Mouse (Mus musculus) heart, adult 2 months (tissue): ENCODE data around the gene Tyk2. TPM values are rescaled to one million over a fixed set of nuclear protein-coding genes. Genes with fewer than 3 reads are reported as not detected.
A peak's percentile ranks its signal among the peaks of the same experiment; 100 is the strongest.

Experiments
- DNase-seq, 2 experiments: peaks; one replicate each; pipeline ENCODE4 v3.0.0; 2021
- H3K27ac ChIP-seq: fragments of 200-600 bp; 2 replicates; pipeline ENCODE4 v1.8.1; 2022
- H3K27me3 ChIP-seq: fragments of 200-500 bp; 2 replicates; pipeline ENCODE4 v1.6.1; 2012; ENCODE audit warnings: mild to moderate bottlenecking, low read length, inconsistent platforms, mixed read lengths; ENCODE audit not compliant: control insufficient read depth, insufficient read depth
- H3K36me3 ChIP-seq: fragments of 200-500 bp; 2 replicates; pipeline ENCODE4 v1.6.1; 2012; ENCODE audit warnings: low read length, inconsistent platforms; ENCODE audit not compliant: control insufficient read depth, insufficient read depth
- H3K4me1 ChIP-seq: fragments of 200-500 bp; 2 replicates; pipeline ENCODE4 v1.6.1; 2011; ENCODE audit warnings: low read length; ENCODE audit not compliant: control insufficient read depth, insufficient read depth
- H3K4me3 ChIP-seq: fragments of 200-600 bp; 2 replicates; pipeline ENCODE4 v1.8.1; 2022
- H3K79me2 ChIP-seq: fragments of 200-500 bp; replicated peaks from 2 replicates; pipeline ENCODE4 v1.6.1; 2012; ENCODE audit warnings: mild to moderate bottlenecking, inconsistent platforms, low read length, moderate library complexity, mixed read lengths; ENCODE audit not compliant: control insufficient read depth, insufficient read depth
- H3K9ac ChIP-seq: fragments of 200-500 bp; 2 replicates; pipeline ENCODE4 v1.6.1; 2012; ENCODE audit warnings: low read depth, mild to moderate bottlenecking, control low read depth, inconsistent platforms, low read length, mixed read lengths
- CTCF ChIP-seq: fragments of 200-600 bp; IDR thresholded peaks from 2 replicates; pipeline ENCODE4 v1.8.1; 2022; ENCODE audit warnings: antibody characterized with exemption, mild to moderate bottlenecking, moderate library complexity
- EP300 ChIP-seq: fragments of 200-500 bp; IDR thresholded peaks from 2 replicates; pipeline ENCODE4 v1.6.1; 2011; ENCODE audit warnings: low read depth, low read length, control low read depth; ENCODE audit not compliant: insufficient read depth
- POLR2A ChIP-seq: fragments of 200-500 bp; IDR thresholded peaks from 2 replicates; pipeline ENCODE4 v1.6.1; 2011; ENCODE audit warnings: mild to moderate bottlenecking, low read depth, low read length, control low read depth; ENCODE audit not compliant: insufficient read depth
- WGBS: fragments of 180-500 bp; shearing (Covaris S2); methylation state at CpG from one replicate; pipeline ENCODE4 v1.1.7; 2018; 5-methylcytosine and 5-hydroxymethylcytosine counted together
- intact Hi-C: fragments of 180-260 bp; cut with DNase I; formaldehyde crosslinking; loops from one replicate; pipeline ENCODE4 v1.15.1; 2025
- polyA plus RNA-seq: library from polyadenylated mRNA; depleted of rRNA; stranded (reverse); fragments of >200 nt; gene quantifications from 2 replicates; pipeline ENCODE4 v1.2.3, GENCODE M21; 2012
- total RNA-seq, 2 experiments: library from RNA; stranded (reverse); gene quantifications; 2 replicates each; pipeline ENCODE4 v1.2.3; 2021

Tyk2 gene
- total and polyA plus RNA-seq, 3 experiments, result 7.3 to 13.5 (median 8.1) TPM

DNA sequence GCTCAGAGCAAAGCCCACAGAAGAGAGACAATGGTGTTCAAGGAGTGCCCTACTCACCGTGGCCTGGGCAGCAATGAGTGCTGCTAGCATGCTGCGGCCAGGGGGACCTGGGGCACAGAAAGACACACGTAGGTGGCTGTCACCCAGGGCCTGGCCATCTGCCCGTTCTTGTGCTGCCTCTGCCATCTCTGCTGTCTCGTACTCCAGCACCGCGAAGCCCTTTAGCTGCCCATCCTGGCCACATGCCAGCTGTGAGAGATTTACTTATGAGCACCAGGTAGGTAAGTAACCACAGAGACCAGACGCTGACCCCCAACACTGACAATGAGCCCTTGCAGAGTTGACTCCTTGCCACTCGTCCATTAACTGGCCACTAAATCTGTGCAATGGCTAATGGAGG, 49.9 kb downstream of the Tyk2 start:
- Histone ChIP-seq H3K4me1 (no peaks in the 10 kb centered on the region), H3K36me3 (peaks cover 3% of the 10 kb centered on the region), H3K27me3 (no peaks in the 10 kb centered on the region), H3K9ac (no peak overlapping the region), H3K4me3 (no peak overlapping the region), H3K27ac (no peak overlapping the region), H3K79me2 (0 out of 2 replicates have a peak, but pooled peaks cover 1% of the 10 kb centered on the region)
- DNase-seq, result no peak
- WGBS, result 76% methylated on average over 9 of the region's 9 CpGs
- no peak for TF ChIP-seq CTCF
- no peak for TF ChIP-seq EP300
- no peak for TF ChIP-seq POLR2A
- intact Hi-C loops, result no loop called here

DNA sequence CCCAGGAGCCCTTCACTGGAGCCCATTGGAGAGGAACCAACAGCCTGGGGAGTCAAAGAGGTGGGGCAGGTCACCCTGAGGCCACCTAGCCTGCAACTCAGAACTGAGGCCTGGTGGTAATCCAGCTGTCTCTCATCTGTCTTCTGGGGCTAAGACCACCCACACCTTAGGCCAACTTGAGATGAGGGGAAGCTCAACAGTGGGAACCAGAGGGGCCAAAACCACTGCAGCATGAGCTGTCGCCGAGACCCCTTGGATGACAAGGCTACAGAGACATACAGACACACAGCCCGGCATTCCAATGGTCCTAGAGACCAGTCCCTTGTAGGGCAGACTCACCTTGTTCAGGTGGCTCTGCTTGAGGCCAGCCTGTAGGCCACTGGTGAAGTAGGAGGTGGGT, 55.4 kb downstream of the Tyk2 start:
- Histone ChIP-seq H3K27ac (no peak overlapping the region), H3K36me3 (no peaks in the 10 kb centered on the region), H3K4me1 (peaks cover 5% of the 10 kb centered on the region), H3K4me3 (no peak overlapping the region), H3K9ac (no peak overlapping the region), H3K27me3 (no peaks in the 10 kb centered on the region), H3K79me2 (peaks cover 2% of the 10 kb centered on the region; the same call in 1 of the 2 replicates)
- intact Hi-C loops, result no loop called here
- TF ChIP-seq CTCF (no peak), POLR2A (no peak), EP300 (no peak)
- no peak for DNase-seq
- 97% methylated on average over 3 of the region's 3 CpGs for WGBS

DNA sequence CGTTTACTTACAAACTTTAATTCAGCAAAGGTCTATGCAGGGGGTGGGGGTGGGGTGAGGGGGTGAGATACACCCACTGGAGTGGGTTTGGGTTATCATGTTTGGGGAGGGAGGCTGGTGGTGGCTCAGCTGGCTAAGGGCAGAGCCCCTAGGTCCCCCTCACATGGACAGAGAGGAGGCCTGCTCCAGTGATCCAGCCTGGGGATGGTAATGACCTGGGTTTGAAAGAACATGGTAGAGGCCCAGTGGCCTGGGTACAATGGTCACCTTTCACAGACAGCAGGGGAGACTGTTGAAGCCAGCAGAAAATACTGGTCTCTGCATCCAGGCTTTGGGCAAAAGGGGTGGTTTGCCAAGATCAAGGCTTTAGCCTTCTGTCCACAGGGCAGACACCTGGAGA, 56.9 kb downstream of the Tyk2 start:
- H3K4me3 ChIP-seq, result no peak overlapping the region
- 83% methylated on average over 1 of the region's 1 CpGs for WGBS
- H3K36me3 ChIP-seq, result no peaks in the 10 kb centered on the region
- no peak overlapping the region for H3K27ac ChIP-seq
- intact Hi-C loops, result loop anchor here (1.0 to 5.0 kb wide), 2 partner anchors 15 to 42 kb away; partner anchors contain the start of gene Icam5
- DNase-seq, result no peak
- no peak overlapping the region for H3K9ac ChIP-seq
- H3K4me1 ChIP-seq, result peaks cover 5% of the 10 kb centered on the region
- H3K79me2 ChIP-seq, result peaks cover 2% of the 10 kb centered on the region; the same call in 1 of the 2 replicates
- TF ChIP-seq POLR2A (no peak), EP300 (no peak), CTCF (no peak)
- H3K27me3 ChIP-seq, result no peaks in the 10 kb centered on the region

DNA sequence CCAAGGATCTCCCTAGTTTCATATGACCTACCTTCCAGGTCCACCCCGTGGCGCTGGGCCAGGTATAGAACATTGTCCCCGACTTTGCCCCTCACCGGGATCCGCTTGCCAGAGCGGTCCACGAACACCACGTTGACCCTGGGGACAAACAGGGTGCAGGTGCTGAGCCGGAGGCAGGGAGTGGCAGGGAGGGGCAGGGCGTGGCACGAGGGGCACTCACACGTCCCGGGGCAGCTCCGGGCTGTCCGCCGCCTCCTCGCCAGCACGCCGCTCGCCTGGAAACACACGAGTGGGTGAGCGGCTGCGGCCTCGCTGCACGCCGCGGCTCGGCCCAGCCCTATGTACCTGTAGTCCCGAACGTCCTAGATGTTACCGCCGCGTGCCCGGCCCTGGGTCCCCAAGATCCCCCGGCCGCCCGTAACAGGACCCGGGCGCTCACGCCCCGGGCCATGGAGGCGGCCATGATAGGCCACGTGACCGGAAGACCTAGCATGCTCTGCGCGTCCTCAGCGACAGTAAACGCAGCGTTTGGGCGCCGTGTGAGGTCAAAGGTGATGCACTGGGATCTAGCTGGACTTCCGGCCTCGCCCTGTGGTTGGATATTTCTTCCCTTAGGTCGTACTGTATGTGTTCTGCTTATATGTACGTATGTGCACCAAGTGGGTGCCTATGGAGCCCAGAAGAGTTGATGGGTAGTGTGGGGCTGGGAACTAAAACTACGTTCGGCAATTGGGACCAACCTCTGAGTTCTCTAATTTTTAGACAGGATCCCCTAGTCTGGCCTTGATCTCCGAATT, 57.8 kb downstream of the Tyk2 start, which contains the start of the genes Gm49373 and Fdx1l:
Gene Gm49373, minus strand, starts transcription at position 53 of the 797 bp plus-strand sequence.
Gene Fdx1l, minus strand, starts transcription at position 571 of the 797 bp plus-strand sequence.
- Histone ChIP-seq H3K36me3 (no peaks in the 10 kb centered on the region), H3K27me3 (no peaks in the 10 kb centered on the region), H3K27ac (peak within 1 kb of the TSS; percentile 77), H3K4me3 (peak within 1 kb of the TSS; percentile 83), H3K9ac (peak within 1 kb of the TSS; percentile 94), H3K79me2 (peaks cover 2% of the 10 kb centered on the region; the same call in 1 of the 2 replicates), H3K4me1 (peaks cover 5% of the 10 kb centered on the region)
- TF ChIP-seq POLR2A, result peak; percentile 90
- TF ChIP-seq CTCF, result no peak
- peak; percentile 95 for TF ChIP-seq EP300
- intact Hi-C loops, result loop anchor here (5.0 kb wide), 1 partner anchor 41 kb away; the partner anchor contains the start of gene Icam5
- DNase-seq, result peak; percentile 90 to 91
- 2% methylated on average over 58 of the region's 58 CpGs for WGBS

DNA sequence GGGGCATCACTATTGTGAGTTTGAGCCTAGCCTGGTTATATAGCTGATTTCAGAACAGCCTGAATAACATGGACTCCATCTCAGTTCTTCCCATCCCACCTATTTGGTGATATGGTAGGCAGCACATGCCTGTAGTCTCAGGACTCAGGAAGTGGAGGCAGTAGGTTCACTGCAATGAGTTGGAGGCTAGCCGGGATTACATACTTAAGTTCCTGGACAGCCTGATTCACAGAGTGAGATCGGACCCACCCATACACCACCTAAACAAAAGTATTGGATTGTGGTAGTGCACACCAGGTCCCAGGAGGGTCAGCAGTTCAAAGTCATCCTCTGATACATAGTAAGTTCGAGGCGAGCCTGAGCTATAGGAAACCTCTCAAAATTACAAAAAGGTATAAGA, 58.4 kb downstream of the Tyk2 start:
- no peaks in the 10 kb centered on the region for H3K27me3 ChIP-seq
- TF ChIP-seq EP300 (no peak), CTCF (no peak), POLR2A (no peak)
- DNase-seq, result no peak
- H3K79me2 ChIP-seq, result peaks cover 2% of the 10 kb centered on the region; the same call in 1 of the 2 replicates
- H3K9ac ChIP-seq, result peak overlapping the region; percentile 94; the same call in 1 of the 2 replicates
- peak overlapping the region; percentile 77 for H3K27ac ChIP-seq
- H3K4me1 ChIP-seq, result peaks cover 5% of the 10 kb centered on the region
- WGBS, result 8% methylated on average over 4 of the region's 4 CpGs
- intact Hi-C loops, result loop anchor here (5.0 kb wide), 1 partner anchor 40 kb away; the partner anchor contains the start of gene Icam5
- peak overlapping the region; percentile 83 for H3K4me3 ChIP-seq
- no peaks in the 10 kb centered on the region for H3K36me3 ChIP-seq
